14 mouse cellular contexts compared by ENCODE assay signal in the genomic region with DNA sequence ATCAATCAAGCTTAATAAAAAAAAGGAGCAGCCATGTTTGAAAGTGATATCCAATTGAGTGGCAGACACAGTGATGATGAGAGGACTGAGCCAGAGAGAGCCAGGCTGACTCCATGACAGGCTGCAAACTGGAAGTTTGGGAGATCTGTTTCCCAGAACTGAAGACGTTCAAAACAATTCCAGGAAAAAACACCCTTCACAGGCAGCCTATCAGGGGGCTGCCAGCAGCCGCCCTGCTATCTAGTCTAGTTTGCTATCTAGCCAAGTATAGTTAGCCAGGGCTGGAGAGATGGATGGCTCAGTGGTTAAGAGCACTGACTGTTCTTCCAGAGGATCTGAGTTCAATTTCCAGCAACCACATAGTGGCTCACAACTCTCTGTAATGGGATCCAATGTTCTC.
"Had no signal": no experiment of that assay in that cellular context is flagged by ENCODE, and none has a peak within 500 bp of the region (broad histone marks: within the 10 kb centered on the region; RNA-seq: fewer than 3 reads in every experiment).

No protein-coding gene starts in this region.

- DNase-seq: kidney, adult 11 months; kidney, adult 9 months; kidney, postnatal 36 days; lung, embryonic 14.5 days; lung, postnatal 10 days; lung, postnatal 4 days; midbrain, embryonic 14.5 days; thymus, postnatal 4 days had no signal

- H3K4me1 ChIP-seq: limb, embryonic 10.5 days; midbrain, embryonic 10.5 days; neural tube, embryonic 15.5 days had no signal

- H3K36me3 ChIP-seq: limb, embryonic 10.5 days; midbrain, embryonic 10.5 days; neural tube, embryonic 15.5 days had no signal

- H3K9ac ChIP-seq: lung, embryonic 14.5 days; neural tube, embryonic 15.5 days had no signal

- H3K9me3 ChIP-seq: limb, embryonic 10.5 days; midbrain, embryonic 10.5 days; neural tube, embryonic 15.5 days had no signal

- H3K27me3 ChIP-seq: neural tube, embryonic 15.5 days had no signal

- H3K27ac ChIP-seq: kidney, postnatal 0 days; layer of hippocampus, adult 2 months; limb, embryonic 10.5 days; midbrain, embryonic 10.5 days; neural tube, embryonic 15.5 days had no signal

- H3K4me3 ChIP-seq: layer of hippocampus, adult 2 months; limb, embryonic 10.5 days; midbrain, embryonic 10.5 days; myocyte; neural tube, embryonic 15.5 days had no signal

- H3K4me2 ChIP-seq: lung, embryonic 14.5 days; neural tube, embryonic 15.5 days had no signal
